Mouse (Mus musculus): Measurements from ENCODE around the gene Ank. TPM values are rescaled to one million over a fixed set of nuclear protein-coding genes. Genes with fewer than 3 reads are reported as not detected.

The Ank gene
- polyA plus RNA-seq, 1 experiment from 2014 or later = 6.2 TPM

GRCm38 (mm10) chr15:27475988-27476387 is 9.5 kb downstream of the Ank start:
- H3K4me3 ChIP-seq = no peak overlapping the region
- no peaks in the 10 kb centered on the region for H3K27me3 ChIP-seq (replicated peaks; ENCODE audit: low read depth, poor library complexity, severe bottlenecking)
- no peaks in the 10 kb centered on the region for H3K9me3 ChIP-seq
- H3K27ac ChIP-seq (replicated peaks) = no peak overlapping the region
- no peak for DNase-seq (ENCODE audit: low spot score)
- 75% methylated on average over 15 of the region's 15 CpGs for WGBS
- H3K36me3 ChIP-seq (replicated peaks) = no peaks in the 10 kb centered on the region
- peaks cover 6% of the 10 kb centered on the region; the same call in 1 of the 2 replicates for H3K4me1 ChIP-seq

GRCm38 (mm10) chr15:27476671-27477070 is 10.2 kb downstream of the Ank start:
- DNase-seq (ENCODE audit: low spot score) = no peak

GRCm38 (mm10) chr15:27477159-27477558 is 10.7 kb downstream of the Ank start:
- no peak for DNase-seq (ENCODE audit: low spot score)
- no peaks in the 10 kb centered on the region for H3K27me3 ChIP-seq (replicated peaks; ENCODE audit: low read depth, poor library complexity, severe bottlenecking)
- no peaks in the 10 kb centered on the region for H3K36me3 ChIP-seq (replicated peaks)
- H3K4me1 ChIP-seq = peaks cover 6% of the 10 kb centered on the region; the same call in 1 of the 2 replicates
- H3K27ac ChIP-seq (replicated peaks) = no peak overlapping the region
- 95% methylated on average over 9 of the region's 9 CpGs for WGBS
- H3K9me3 ChIP-seq = no peaks in the 10 kb centered on the region
- H3K4me3 ChIP-seq = no peak overlapping the region

More at GRCm38 (mm10) chr15:27476671-27477070, 10.2 kb downstream of the Ank start:
- Histone ChIP-seq H3K4me3 (no peak overlapping the region), H3K36me3 (replicated peaks) (no peaks in the 10 kb centered on the region), H3K27me3 (replicated peaks; ENCODE audit: low read depth, poor library complexity, severe bottlenecking) (no peaks in the 10 kb centered on the region), H3K4me1 (peaks cover 6% of the 10 kb centered on the region; the same call in 1 of the 2 replicates), H3K9me3 (no peaks in the 10 kb centered on the region), H3K27ac (replicated peaks) (no peak overlapping the region)
- WGBS = 85% methylated on average over 12 of the region's 12 CpGs

DNA sequence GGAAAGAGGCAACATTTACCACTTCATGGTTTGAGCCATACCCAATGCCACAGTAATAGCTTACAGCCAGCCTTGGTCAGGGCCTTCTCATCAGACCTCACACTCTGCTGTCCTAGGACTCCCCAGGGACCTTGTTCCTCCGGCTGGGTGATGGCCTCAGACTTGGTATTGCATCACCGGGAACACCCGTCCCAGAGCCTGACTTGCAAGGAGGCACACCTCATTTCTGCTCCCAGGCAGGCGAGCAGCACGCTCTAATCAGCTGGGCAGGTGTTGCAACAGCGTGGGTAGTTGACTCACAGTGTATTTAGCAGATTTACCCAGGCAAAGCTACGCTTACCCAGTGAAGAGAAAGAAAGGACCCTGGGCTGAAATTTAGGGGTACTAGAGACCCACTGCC is 11.2 kb downstream of the Ank start:
- WGBS = 87% methylated on average over 7 of the region's 7 CpGs
- H3K4me1 ChIP-seq = peaks cover 6% of the 10 kb centered on the region; the same call in 1 of the 2 replicates

GRCm38 (mm10) chr15:27480333-27481015 is 14.0 kb downstream of the Ank start:
- WGBS = 82% methylated on average over 4 of the region's 4 CpGs
- Histone ChIP-seq H3K27me3 (replicated peaks; ENCODE audit: low read depth, poor library complexity, severe bottlenecking) (no peaks in the 10 kb centered on the region), H3K36me3 (replicated peaks) (no peaks in the 10 kb centered on the region), H3K27ac (replicated peaks) (no peak overlapping the region), H3K4me3 (no peak overlapping the region), H3K9me3 (no peaks in the 10 kb centered on the region), H3K4me1 (peaks cover 15% of the 10 kb centered on the region)
- no peak for DNase-seq (ENCODE audit: low spot score)

More for the DNA sequence above, 11.2 kb downstream of the Ank start:
- H3K4me3 ChIP-seq = no peak overlapping the region
- no peaks in the 10 kb centered on the region for H3K27me3 ChIP-seq (replicated peaks; ENCODE audit: low read depth, poor library complexity, severe bottlenecking)
- no peaks in the 10 kb centered on the region for H3K36me3 ChIP-seq (replicated peaks)
- no peaks in the 10 kb centered on the region for H3K9me3 ChIP-seq
- DNase-seq (ENCODE audit: low spot score) = no peak
- H3K27ac ChIP-seq (replicated peaks) = no peak overlapping the region

GRCm38 (mm10) chr15:27481956-27482355 is 15.5 kb downstream of the Ank start:
- no peaks in the 10 kb centered on the region for H3K9me3 ChIP-seq
- H3K4me3 ChIP-seq = no peak overlapping the region
- peaks cover 29% of the 10 kb centered on the region for H3K4me1 ChIP-seq
- DNase-seq (ENCODE audit: low spot score) = no peak
- no peak overlapping the region for H3K27ac ChIP-seq (replicated peaks)
- no peaks in the 10 kb centered on the region for H3K27me3 ChIP-seq (replicated peaks; ENCODE audit: low read depth, poor library complexity, severe bottlenecking)
- WGBS = 83% methylated on average over 4 of the region's 4 CpGs
- H3K36me3 ChIP-seq (replicated peaks) = no peaks in the 10 kb centered on the region

DNA sequence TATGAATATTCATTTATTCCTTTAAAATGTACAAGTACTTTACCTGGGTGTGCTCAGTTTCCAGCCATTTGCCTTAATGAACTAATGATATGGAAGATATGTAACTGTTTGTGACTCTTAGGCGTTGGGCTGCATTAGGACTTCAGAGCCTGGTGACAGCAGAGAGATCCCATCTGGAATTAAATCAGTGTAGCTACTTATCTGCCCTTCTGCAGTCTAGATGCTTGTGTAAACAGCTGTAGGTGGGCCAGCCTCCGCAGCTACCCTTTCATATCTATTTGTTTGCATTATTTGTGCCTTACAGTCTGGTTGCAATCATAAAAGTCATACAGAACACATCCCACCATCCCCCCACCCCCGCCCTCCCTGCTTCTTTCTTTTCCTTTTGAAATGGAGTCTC is 16.7 kb downstream of the Ank start:
- Histone ChIP-seq H3K36me3 (replicated peaks) (no peaks in the 10 kb centered on the region), H3K27ac (replicated peaks) (no peak overlapping the region), H3K4me3 (no peak overlapping the region), H3K4me1 (peaks cover 42% of the 10 kb centered on the region), H3K9me3 (no peaks in the 10 kb centered on the region), H3K27me3 (replicated peaks; ENCODE audit: low read depth, poor library complexity, severe bottlenecking) (no peaks in the 10 kb centered on the region)
- DNase-seq (ENCODE audit: low spot score) = no peak
- WGBS = 75% methylated on average over 3 of the region's 3 CpGs

DNA sequence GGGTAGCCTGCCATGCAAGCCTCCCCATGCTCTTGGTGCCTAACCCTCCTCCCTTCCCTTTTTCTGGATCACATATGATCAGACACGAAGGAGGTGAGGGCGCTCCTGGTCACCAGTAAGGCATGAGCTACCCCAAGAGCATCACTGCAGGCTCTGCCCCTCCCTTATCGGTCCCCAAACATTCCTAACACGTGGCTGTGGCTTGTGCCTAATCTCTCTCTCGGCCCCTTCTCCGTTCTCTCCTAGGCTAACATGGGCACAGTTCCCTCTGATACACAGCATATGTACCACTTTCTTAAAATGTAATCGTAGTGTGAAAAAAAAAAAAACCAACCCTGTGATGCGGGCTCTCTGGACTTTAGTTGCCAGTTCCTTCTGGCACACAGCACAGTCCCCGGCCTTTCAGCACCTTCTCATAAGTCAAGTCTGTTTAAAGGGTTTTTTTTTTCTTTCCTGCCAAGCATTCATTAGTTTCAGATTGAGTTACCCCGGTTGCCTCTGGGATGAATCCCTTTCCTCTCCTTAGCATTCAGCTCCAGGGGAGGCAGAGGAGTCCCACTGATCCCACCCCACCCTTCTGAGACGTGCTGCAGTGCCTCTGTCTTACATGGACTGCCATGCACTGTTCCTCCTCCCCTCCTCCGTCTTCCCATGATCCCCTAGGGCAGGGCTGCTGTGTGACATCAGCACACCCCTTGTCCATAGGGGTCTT is 19.2 kb downstream of the Ank start:
- WGBS = 30% methylated on average over 12 of the region's 12 CpGs
- DNase-seq (ENCODE audit: low spot score) = no peak
- Histone ChIP-seq H3K4me1 (peaks cover 40% of the 10 kb centered on the region), H3K27ac (replicated peaks) (0 out of 2 replicates have a peak overlapping the region, but pooled peaks have one; percentile 1), H3K4me3 (no peak overlapping the region), H3K9me3 (no peaks in the 10 kb centered on the region), H3K27me3 (replicated peaks; ENCODE audit: low read depth, poor library complexity, severe bottlenecking) (no peaks in the 10 kb centered on the region), H3K36me3 (replicated peaks) (no peaks in the 10 kb centered on the region)

DNA sequence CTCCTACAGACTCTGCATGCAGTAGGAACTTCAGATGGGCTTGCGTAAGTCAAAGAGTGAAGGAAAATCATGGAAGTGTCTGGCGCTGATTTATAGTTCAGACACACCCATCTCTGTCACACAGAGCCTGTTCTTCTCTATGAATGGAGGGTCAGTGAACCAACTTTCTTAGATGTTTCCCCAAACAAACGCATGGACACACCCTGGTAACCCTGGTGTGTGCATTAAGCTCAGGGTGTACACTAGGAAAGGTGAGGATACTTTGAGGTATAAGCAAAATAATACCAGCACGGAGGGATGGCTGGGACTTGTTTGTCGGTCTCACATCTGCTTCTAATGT is 19.8 kb downstream of the Ank start:
- no peaks in the 10 kb centered on the region for H3K27me3 ChIP-seq (replicated peaks; ENCODE audit: low read depth, poor library complexity, severe bottlenecking)
- 58% methylated on average over 5 of the region's 5 CpGs for WGBS
- peak overlapping the region; percentile 54; the same call in 1 of the 2 replicates for H3K27ac ChIP-seq (replicated peaks)
- H3K36me3 ChIP-seq (replicated peaks) = no peaks in the 10 kb centered on the region
- H3K4me1 ChIP-seq = peaks cover 40% of the 10 kb centered on the region
- DNase-seq (ENCODE audit: low spot score) = no peak
- no peaks in the 10 kb centered on the region for H3K9me3 ChIP-seq
- no peak overlapping the region for H3K4me3 ChIP-seq

- 53% methylated on average over 8 of the region's 8 CpGs for WGBS
- H3K27ac ChIP-seq (replicated peaks) = peak overlapping the region; percentile 54
- H3K9me3 ChIP-seq = no peaks in the 10 kb centered on the region
- no peaks in the 10 kb centered on the region for H3K27me3 ChIP-seq (replicated peaks; ENCODE audit: low read depth, poor library complexity, severe bottlenecking)
- DNase-seq (ENCODE audit: low spot score) = no peak
- no peaks in the 10 kb centered on the region for H3K36me3 ChIP-seq (replicated peaks)
- H3K4me3 ChIP-seq = no peak overlapping the region
- H3K4me1 ChIP-seq = peaks cover 40% of the 10 kb centered on the region
Measured at GRCm38 (mm10) chr15:27487059-27487458, 20.6 kb downstream of the Ank start.

DNA sequence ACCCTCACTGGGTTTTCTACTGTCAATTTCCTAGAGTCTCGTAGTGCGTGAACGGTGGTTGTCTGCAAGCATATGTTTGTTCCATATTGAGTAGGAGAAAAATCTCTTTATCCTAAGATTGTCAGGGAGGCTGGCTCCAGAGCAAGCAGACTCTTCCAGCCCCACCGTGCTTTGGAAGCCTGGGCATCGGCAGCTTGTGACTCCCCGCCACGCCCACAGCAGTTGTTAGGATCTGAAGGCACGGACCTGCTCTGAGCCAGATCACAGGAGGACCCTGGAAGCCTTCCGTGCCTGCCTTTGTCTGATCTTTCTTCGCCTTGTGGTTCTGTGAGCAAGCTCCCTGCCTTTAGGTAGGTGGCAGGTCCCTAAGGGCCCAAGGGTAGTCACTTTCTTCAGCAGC is 21.6 kb downstream of the Ank start:
- DNase-seq (ENCODE audit: low spot score) = no peak
- WGBS = 49% methylated on average over 10 of the region's 10 CpGs
- peak overlapping the region; percentile 24; the same call in 1 of the 2 replicates for H3K27ac ChIP-seq (replicated peaks)
- H3K27me3 ChIP-seq (replicated peaks; ENCODE audit: low read depth, poor library complexity, severe bottlenecking) = no peaks in the 10 kb centered on the region
- H3K4me1 ChIP-seq = peaks cover 40% of the 10 kb centered on the region
- no peaks in the 10 kb centered on the region for H3K9me3 ChIP-seq
- no peaks in the 10 kb centered on the region for H3K36me3 ChIP-seq (replicated peaks)
- H3K4me3 ChIP-seq = no peak overlapping the region

- H3K4me3 ChIP-seq = no peak overlapping the region
- no peak for DNase-seq (ENCODE audit: low spot score)
- WGBS = 69% methylated on average over 9 of the region's 9 CpGs
- H3K36me3 ChIP-seq (replicated peaks) = no peaks in the 10 kb centered on the region
- no peaks in the 10 kb centered on the region for H3K9me3 ChIP-seq
- peaks cover 44% of the 10 kb centered on the region for H3K4me1 ChIP-seq
- 0 out of 2 replicates have a peak overlapping the region, but pooled peaks have one; percentile 2 for H3K27ac ChIP-seq (replicated peaks)
- no peaks in the 10 kb centered on the region for H3K27me3 ChIP-seq (replicated peaks; ENCODE audit: low read depth, poor library complexity, severe bottlenecking)
Measured at GRCm38 (mm10) chr15:27490676-27491075, 24.2 kb downstream of the Ank start.
